Mouse (Mus musculus) 3134 (cell line): ENCODE results near the gene Dhfr.
"Not testable (repeated sequence)": the region's sequence is repeated elsewhere in the genome, so short reads cannot be mapped to it uniquely, and the experiment has no call there.

ENCODE experiments used
- DNase-seq: peaks from one replicate; pipeline ENCODE4 v3.0.0-alpha.2; 2011; ENCODE audit warnings: low spot score; ENCODE audit not compliant: insufficient read length; ENCODE audit errors: extremely low read depth

Gene Dhfr

DNA sequence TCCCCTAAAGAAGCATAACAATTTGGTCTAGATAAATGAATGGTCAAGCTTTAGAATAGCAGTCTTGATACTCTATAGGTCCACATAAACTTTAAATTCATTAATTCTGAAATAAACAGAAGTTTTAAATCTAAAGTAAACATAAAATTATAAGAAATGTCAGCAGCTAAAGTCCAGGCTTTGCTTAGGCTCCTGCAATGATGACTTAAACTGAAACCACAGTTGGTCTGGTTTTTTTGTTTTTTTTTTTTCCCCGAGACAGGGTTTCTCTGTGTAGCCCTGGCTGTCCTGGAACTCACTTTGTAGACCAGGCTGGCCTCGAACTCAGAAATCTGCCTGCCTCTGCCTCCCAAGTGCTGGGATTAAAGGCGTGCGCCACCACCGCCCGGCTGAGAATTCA is 16.9 kb downstream of the Dhfr start:
- not testable (repeated sequence) for DNase-seq

DNA sequence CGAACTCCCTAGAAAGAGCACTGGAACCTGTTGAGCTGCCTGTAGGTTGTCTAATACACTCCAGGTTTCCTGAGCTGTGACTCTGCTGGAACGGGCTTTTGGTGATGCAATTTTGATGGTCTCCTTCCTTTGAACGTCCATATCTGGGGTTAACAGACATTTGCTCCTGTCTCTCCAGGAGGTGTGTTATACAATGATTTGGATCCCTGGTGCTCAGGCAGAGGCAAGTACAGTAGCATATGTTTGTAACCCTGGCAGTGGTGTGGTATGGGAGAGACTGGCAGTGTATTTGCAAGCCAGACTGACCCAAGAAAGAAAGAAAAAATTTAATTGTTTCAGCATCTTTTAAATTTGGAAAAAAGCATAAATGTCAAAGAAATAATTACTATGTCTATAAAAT is 32.8 kb downstream of the Dhfr start:
- DNase-seq, result no peak

- DNase-seq, result no peak
These were observed 38.6 kb downstream of the Dhfr start for GRCm38 (mm10) chr13:92393047-92393661.

DNA sequence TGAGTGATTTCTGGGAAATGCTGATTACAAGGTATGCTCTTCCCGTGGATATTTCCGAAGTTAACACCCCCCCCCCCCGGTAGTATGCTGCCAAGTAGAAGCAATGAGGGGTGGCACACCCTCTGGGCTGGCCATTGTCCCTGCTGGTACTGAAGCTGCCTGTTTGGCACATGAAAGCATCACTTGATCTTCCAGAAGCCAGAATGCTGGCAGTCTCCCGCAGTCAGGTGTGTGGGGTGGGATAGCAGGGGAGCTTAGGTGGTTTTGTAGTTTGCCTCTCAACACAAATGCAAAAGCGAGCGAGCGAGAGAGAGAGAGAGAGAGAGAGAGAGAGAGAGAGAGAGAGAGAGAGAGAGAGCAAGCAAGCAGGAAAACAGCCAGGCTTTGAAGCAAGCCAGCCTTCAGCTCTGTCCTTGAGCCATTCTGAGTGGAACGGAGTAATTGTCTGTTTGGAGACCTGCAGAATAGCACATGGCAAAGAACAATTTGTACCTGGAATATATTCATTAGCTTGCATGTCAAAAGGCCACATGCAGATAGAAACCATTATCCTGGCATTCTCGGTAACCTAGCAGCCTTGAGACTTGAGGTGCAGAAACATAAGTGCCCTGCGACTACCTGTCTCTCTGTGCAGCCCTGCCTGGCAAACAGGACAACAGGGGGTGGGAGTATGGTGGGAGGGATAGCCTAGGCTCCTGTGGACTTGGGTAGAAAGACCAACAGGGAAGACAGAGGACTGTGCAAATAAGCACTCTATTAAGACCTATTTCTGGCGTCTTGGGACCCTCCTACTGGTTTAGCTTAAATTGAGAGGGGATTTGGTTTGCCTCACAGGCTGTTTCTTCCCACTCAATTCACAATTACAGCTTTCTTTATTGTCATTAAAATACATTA is 44.2 kb downstream of the Dhfr start:
- DNase-seq, result no peak

- DNase-seq, result no peak
These were observed 47.5 kb downstream of the Dhfr start for GRCm38 (mm10) chr13:92402063-92402462.

DNA sequence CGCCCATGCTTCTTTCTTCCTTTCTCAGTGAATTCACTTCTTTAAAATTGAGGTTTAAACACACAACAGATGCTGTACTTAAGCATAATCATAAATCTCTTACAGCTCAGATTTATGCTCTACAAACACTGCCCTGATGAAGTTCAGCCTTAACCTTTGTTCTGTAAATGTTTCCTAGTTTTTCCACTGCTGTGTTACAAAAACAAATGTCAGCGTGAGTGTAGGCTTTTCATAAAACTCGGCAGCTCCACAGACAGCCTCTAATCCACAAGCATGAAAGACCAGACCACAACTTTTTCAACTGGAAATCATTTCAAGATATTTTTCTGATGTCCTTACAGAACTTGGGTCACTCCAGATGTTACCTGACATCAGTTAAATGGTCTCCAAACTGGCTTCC is 49.0 kb downstream of the Dhfr start:
- DNase-seq, result no peak

- no peak for DNase-seq
These were observed 56.0 kb downstream of the Dhfr start for GRCm38 (mm10) chr13:92410486-92410885.

DNA sequence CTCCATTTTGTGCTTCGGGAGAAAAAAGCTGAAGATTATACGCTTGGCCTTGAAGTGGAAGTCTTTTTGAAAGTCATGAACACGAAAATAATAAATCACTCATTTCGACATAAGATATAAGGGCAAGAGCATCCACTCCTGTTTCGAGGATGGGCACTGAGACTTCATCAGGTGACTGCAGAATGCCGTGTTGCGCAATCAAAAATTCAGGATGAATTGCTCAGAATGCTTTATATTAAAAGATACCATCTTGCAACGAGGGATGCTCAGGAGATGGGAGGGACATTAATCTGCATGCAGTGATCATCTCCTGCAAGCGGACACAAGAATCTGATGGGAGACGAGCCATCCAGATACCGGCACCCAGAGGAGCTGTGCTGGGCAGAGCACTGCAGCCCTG is 65.1 kb downstream of the Dhfr start:
- DNase-seq, result no peak

DNA sequence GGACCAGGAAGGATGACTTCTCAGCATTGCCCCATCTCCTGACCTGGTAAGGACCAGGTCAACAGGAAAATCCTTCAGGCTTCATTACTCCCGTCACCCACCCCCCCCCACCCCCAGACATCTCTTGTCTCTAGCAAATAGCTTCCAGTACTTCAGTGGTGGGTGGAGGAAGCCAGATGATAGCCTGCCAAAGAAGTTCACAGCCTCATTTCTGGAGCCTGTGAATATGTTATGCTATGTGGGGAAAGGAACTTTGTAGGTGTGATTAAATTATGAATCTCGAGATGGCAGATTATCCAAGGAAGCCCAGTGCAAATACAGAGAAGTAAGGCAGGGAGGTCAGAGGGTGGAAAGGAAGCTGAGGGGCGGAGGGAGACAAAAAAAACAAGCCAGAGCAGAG is 69.2 kb downstream of the Dhfr start:
- DNase-seq, result no peak

GRCm38 (mm10) chr13:92425758-92426264 is 71.3 kb downstream of the Dhfr start, which contains the start of gene Ankrd34b:
TSS of gene Ankrd34b (plus strand) at chr13:92425896.
- DNase-seq, result no peak

DNA sequence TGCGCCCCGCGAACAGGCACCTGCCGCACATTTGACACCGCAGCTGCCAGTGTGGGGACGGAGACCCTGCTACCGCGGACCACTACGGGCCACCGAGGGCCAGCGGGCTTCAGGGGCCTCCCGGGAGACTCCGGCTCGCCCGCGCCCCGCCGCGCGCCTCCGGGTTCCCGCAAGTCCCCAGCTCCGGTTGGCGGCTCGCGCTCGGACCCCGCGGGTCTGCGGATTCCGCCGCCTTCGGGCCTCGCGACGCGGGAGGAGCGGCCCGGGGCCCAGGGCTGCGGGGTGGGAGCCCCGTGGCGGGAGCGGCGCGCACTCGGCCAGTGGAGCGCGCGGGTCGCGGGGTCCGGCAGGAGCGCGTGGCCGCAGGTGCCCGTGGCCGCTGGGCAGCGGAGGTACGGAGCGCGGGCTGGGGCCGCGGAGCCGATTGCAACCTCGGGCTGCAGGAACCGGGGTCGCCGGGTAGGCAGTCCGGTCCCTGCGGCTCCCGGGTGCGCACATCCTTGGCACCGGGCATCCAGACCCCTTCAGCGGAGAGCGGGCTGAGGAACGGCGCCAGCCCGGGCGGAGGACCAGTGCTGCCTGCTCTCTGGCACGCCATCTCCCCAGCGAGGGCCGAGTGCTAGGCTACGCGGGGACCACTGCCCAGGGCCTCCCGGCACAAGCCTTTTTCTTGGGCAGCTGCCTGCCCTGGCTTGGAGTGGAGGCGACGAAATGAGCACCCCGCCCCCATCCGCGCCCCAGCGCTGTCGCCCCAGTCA is 71.9 kb downstream of the Dhfr start:
- DNase-seq, result no peak

DNA sequence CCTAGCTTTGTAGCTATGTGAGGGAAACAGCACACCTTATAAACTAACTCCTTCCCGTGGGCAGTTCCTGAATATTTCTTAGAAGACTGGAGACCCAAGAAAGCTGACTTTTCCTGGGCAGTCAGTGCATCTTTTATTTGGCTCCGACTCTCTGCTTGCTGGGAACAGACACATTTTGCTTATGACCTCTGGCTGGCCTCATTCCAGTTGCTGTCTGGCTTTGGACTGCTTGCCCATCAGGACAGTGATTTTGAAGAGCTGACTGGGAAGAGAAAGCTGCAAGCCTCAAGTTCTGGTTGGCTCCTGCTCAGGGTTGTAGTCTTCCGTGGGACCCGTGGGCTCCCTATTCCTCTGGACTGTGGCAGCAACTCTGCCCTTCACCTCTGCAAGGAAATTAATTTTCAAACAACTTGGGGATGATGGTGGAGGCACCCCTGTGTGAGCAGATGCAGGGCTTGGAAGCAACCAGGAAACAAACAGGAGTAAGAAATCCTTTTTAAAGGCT is 72.9 kb downstream of the Dhfr start:
- DNase-seq, result no peak
